25 mouse cellular contexts compared by ENCODE assay signal in genomic region chr4:142026965-142027364, GRCm38 (mm10). TPM values are rescaled to one million over a fixed set of nuclear protein-coding genes. Genes with fewer than 3 reads are reported as not detected.
DNase-seq lines count a peak whose midpoint lies in the region; ATAC-seq and TF ChIP-seq lines count a peak whose summit lies in the region.
"Had no signal": no experiment of that assay in that cellular context is flagged by ENCODE, and none has a peak within 500 bp of the region (broad histone marks: within the 10 kb centered on the region; RNA-seq: fewer than 3 reads in every experiment).

No protein-coding gene starts in this region.

- peak; percentile 51 for DNase-seq in kidney, adult 2 months
- DNase-seq in kidney, postnatal 0 days (ENCODE audit: low spot score), result peak; percentile 65
- peak; percentile 61 for DNase-seq in kidney, postnatal 14 days
- DNase-seq in kidney, postnatal 36 days, result no peak
- DNase-seq in limb, embryonic 14.5 days (ENCODE audit: low spot score), result peak; percentile 34
- DNase-seq in limb, embryonic 10.5 days (ENCODE audit: low spot score), result no peak
- DNase-seq: adrenal gland, adult 2 months; adrenal gland, postnatal 10 days; adrenal gland, postnatal 25 days; cerebellum, adult 11 months; cerebellum, adult 18-20 months; cerebellum, adult 8-10 months; cerebellum, adult 9-11 months; cerebellum, postnatal 14 days; cerebellum, postnatal 36 days; embryo, embryonic 11 days had no signal

- no peak overlapping the region for H3K27ac ChIP-seq in kidney, adult 2 months (ENCODE audit: insufficient read depth, low read depth, low read length)
- no peak overlapping the region for H3K27ac ChIP-seq in kidney, embryonic 15.5 days
- no peak overlapping the region for H3K27ac ChIP-seq in kidney, postnatal 0 days
- no peak overlapping the region for H3K27ac ChIP-seq in kidney, embryonic 16.5 days (ENCODE audit: low read length)
- no peak overlapping the region for H3K27ac ChIP-seq in limb, embryonic 14.5 days (replicated peaks; ENCODE audit: low read depth, low read length)
- no peak overlapping the region for H3K27ac ChIP-seq in limb, embryonic 10.5 days
- H3K27ac ChIP-seq: embryonic facial prominence, embryonic 13.5 days; embryonic facial prominence, embryonic 15.5 days; forebrain, embryonic 10.5 days; forebrain, embryonic 12.5 days had no signal

- H3K27me3 ChIP-seq in kidney, adult 2 months (replicated peaks; ENCODE audit: control insufficient read depth, insufficient read depth, low read length), result no peaks in the 10 kb centered on the region
- no peaks in the 10 kb centered on the region for H3K27me3 ChIP-seq in kidney, embryonic 15.5 days
- H3K27me3 ChIP-seq in kidney, postnatal 0 days (ENCODE audit: insufficient read depth, low read length), result no peaks in the 10 kb centered on the region
- H3K27me3 ChIP-seq in kidney, embryonic 16.5 days (ENCODE audit: insufficient read depth, low read length), result no peaks in the 10 kb centered on the region
- no peaks in the 10 kb centered on the region for H3K27me3 ChIP-seq in limb, embryonic 14.5 days (ENCODE audit: control insufficient read depth, insufficient read depth, low read length)
- H3K27me3 ChIP-seq in limb, embryonic 10.5 days (ENCODE audit: low read depth, poor library complexity, severe bottlenecking), result no peaks in the 10 kb centered on the region
- H3K27me3 ChIP-seq: embryonic facial prominence, embryonic 13.5 days; embryonic facial prominence, embryonic 15.5 days; forebrain, embryonic 12.5 days had no signal

- ATAC-seq in kidney, embryonic 15.5 days (replicated peaks; ENCODE audit: low FRiP score), result no peak
- no peak for ATAC-seq in kidney, postnatal 0 days (replicated peaks; ENCODE audit: low FRiP score, low read depth)
- no peak for ATAC-seq in kidney, embryonic 16.5 days (ENCODE audit: low FRiP score, low TSS enrichment)
- ATAC-seq in limb, embryonic 14.5 days (ENCODE audit: low FRiP score, low read depth), result no peak
- ATAC-seq: forebrain, embryonic 14.5 days had no signal

- 74% methylated on average over 2 of the region's 2 CpGs for whole genome bisulfite sequencing in kidney, adult 2 months
- 63% methylated on average over 2 of the region's 2 CpGs for WGBS in kidney, embryonic 15.5 days
- 53% methylated on average over 2 of the region's 2 CpGs for WGBS in kidney, postnatal 0 days
- 74% methylated on average over 2 of the region's 2 CpGs for WGBS in kidney, embryonic 16.5 days
- 50% methylated on average over 2 of the region's 2 CpGs for WGBS in limb, embryonic 14.5 days
- 84% methylated on average over 2 of the region's 2 CpGs for WGBS in limb, embryonic 10.5 days

- H3K4me1 ChIP-seq in kidney, adult 2 months (ENCODE audit: control insufficient read depth, insufficient read depth, low read length), result no peaks in the 10 kb centered on the region
- H3K4me1 ChIP-seq in kidney, embryonic 15.5 days, result peaks cover 5% of the 10 kb centered on the region; the same call in 1 of the 2 replicates
- no peaks in the 10 kb centered on the region for H3K4me1 ChIP-seq in kidney, postnatal 0 days (replicated peaks; ENCODE audit: insufficient read depth, low read length)
- no peaks in the 10 kb centered on the region for H3K4me1 ChIP-seq in kidney, embryonic 16.5 days (ENCODE audit: insufficient read depth, low read length)
- no peaks in the 10 kb centered on the region for H3K4me1 ChIP-seq in limb, embryonic 14.5 days (ENCODE audit: control insufficient read depth, insufficient read depth, low read length)
- H3K4me1 ChIP-seq in limb, embryonic 10.5 days, result no peaks in the 10 kb centered on the region
- H3K4me1 ChIP-seq: embryonic facial prominence, embryonic 15.5 days; forebrain, embryonic 10.5 days; forebrain, embryonic 12.5 days had no signal

- H3K4me2 ChIP-seq in kidney, embryonic 15.5 days, result no peak overlapping the region
- no peak overlapping the region for H3K4me2 ChIP-seq in kidney, postnatal 0 days (ENCODE audit: low read length)
- no peak overlapping the region for H3K4me2 ChIP-seq in kidney, embryonic 16.5 days (replicated peaks; ENCODE audit: low read depth, low read length)
- H3K4me2 ChIP-seq in limb, embryonic 14.5 days (replicated peaks; ENCODE audit: low read depth, low read length, severe bottlenecking), result no peak overlapping the region
- H3K4me2 ChIP-seq: embryonic facial prominence, embryonic 13.5 days; embryonic facial prominence, embryonic 15.5 days; forebrain, embryonic 12.5 days had no signal

- H3K9ac ChIP-seq in kidney, embryonic 15.5 days, result no peak overlapping the region
- H3K9ac ChIP-seq in kidney, postnatal 0 days (ENCODE audit: low read depth, low read length), result no peak overlapping the region
- no peak overlapping the region for H3K9ac ChIP-seq in kidney, embryonic 16.5 days (replicated peaks; ENCODE audit: low read length)
- no peak overlapping the region for H3K9ac ChIP-seq in limb, embryonic 14.5 days (ENCODE audit: low read depth, low read length, severe bottlenecking)
- H3K9ac ChIP-seq: embryonic facial prominence, embryonic 13.5 days; embryonic facial prominence, embryonic 15.5 days; forebrain, embryonic 12.5 days had no signal

- no peak for TF ChIP-seq CTCF in kidney, adult 2 months (conservative IDR thresholded peaks at IDR 0.05; ENCODE audit: insufficient read depth, insufficient read length, low read depth, low read length)
- TF ChIP-seq CTCF in kidney, postnatal 0 days (IDR thresholded peaks at IDR 0.05; ENCODE audit: low read depth), result no peak

- H3K4me3 ChIP-seq in kidney, adult 2 months (ENCODE audit: insufficient read depth, low read depth, low read length), result no peak overlapping the region
- no peak overlapping the region for H3K4me3 ChIP-seq in kidney, embryonic 15.5 days (replicated peaks)
- H3K4me3 ChIP-seq in kidney, postnatal 0 days (replicated peaks; ENCODE audit: low read depth, low read length), result no peak overlapping the region
- no peak overlapping the region for H3K4me3 ChIP-seq in kidney, embryonic 16.5 days (ENCODE audit: low read length)
- H3K4me3 ChIP-seq in limb, embryonic 14.5 days (replicated peaks; ENCODE audit: low read length), result no peak overlapping the region
- H3K4me3 ChIP-seq in limb, embryonic 10.5 days, result no peak overlapping the region
- H3K4me3 ChIP-seq: embryonic facial prominence, embryonic 13.5 days; embryonic facial prominence, embryonic 15.5 days; erythroblast, embryonic 14.5 days; forebrain, embryonic 10.5 days; forebrain, embryonic 12.5 days had no signal

- no peaks in the 10 kb centered on the region for H3K36me3 ChIP-seq in kidney, adult 2 months (ENCODE audit: control insufficient read depth, insufficient read depth, low read length)
- H3K36me3 ChIP-seq in kidney, embryonic 15.5 days, result peaks cover 17% of the 10 kb centered on the region
- 0 out of 2 replicates have a peak, but pooled peaks cover 4% of the 10 kb centered on the region for H3K36me3 ChIP-seq in kidney, postnatal 0 days (ENCODE audit: insufficient read depth, low read length)
- peaks cover 5% of the 10 kb centered on the region; the same call in 1 of the 2 replicates for H3K36me3 ChIP-seq in kidney, embryonic 16.5 days (ENCODE audit: insufficient read depth, low read length)
- peaks cover 11% of the 10 kb centered on the region; the same call in 1 of the 2 replicates for H3K36me3 ChIP-seq in limb, embryonic 14.5 days (ENCODE audit: control insufficient read depth, insufficient read depth, low read length)
- peaks cover 15% of the 10 kb centered on the region for H3K36me3 ChIP-seq in limb, embryonic 10.5 days
- H3K36me3 ChIP-seq: forebrain, embryonic 10.5 days; forebrain, embryonic 12.5 days had no signal

- TF ChIP-seq POLR2A in kidney, adult 2 months (IDR thresholded peaks at IDR 0.05; ENCODE audit: low read depth, low read length), result no peak
- no peak for TF ChIP-seq POLR2A in limb, embryonic 14.5 days (IDR thresholded peaks at IDR 0.05; ENCODE audit: borderline replicate concordance, extremely low read depth, insufficient read depth, insufficient read length)

- H3K9me3 ChIP-seq in kidney, embryonic 15.5 days (replicated peaks), result no peaks in the 10 kb centered on the region
- no peaks in the 10 kb centered on the region for H3K9me3 ChIP-seq in kidney, postnatal 0 days (replicated peaks; ENCODE audit: low read length)
- H3K9me3 ChIP-seq in kidney, embryonic 16.5 days (ENCODE audit: low read length), result peaks cover 3% of the 10 kb centered on the region; the same call in 1 of the 2 replicates
- H3K9me3 ChIP-seq in limb, embryonic 14.5 days (ENCODE audit: control insufficient read depth, low read length), result no peaks in the 10 kb centered on the region
- H3K9me3 ChIP-seq in limb, embryonic 10.5 days (replicated peaks), result no peaks in the 10 kb centered on the region
- H3K9me3 ChIP-seq: embryonic facial prominence, embryonic 13.5 days; embryonic facial prominence, embryonic 15.5 days; forebrain, embryonic 12.5 days had no signal

RNA-seq across cellular contexts. Expression of gene Fhad1, which starts 12.1 kb away (rescaled TPM):
- 0.18 and 0.28 TPM in 2 replicates for polyA plus RNA-seq in kidney, adult 2 months (2012; rRNA removed)
- polyA plus RNA-seq in kidney, embryonic 15.5 days (2015; fragmentation: Nextera tagmentation; extraction: Ambion mirVana), result 0.87 and 1.4 TPM in 2 replicates
- 0.32 and 0.50 TPM in 2 replicates for polyA plus RNA-seq in kidney, postnatal 0 days (2015; fragmentation: Nextera tagmentation; extraction: Ambion mirVana)
- polyA plus RNA-seq in kidney, embryonic 16.5 days (2015; fragmentation: Nextera tagmentation; extraction: Ambion mirVana), result 0.74 and 1.0 TPM in 2 replicates
- 1.8 and 2.7 TPM in 2 replicates for polyA plus RNA-seq in limb, embryonic 14.5 days (2012; rRNA removed)
- polyA plus RNA-seq in limb, embryonic 14.5 days (2014; fragmentation: Nextera tagmentation; extraction: Ambion mirVana), result 2.8 and 3.1 TPM in 2 replicates
- 0.19 and 0.24 TPM in 2 replicates for polyA plus RNA-seq in limb, embryonic 10.5 days (2016; fragmentation: Nextera tagmentation; extraction: Ambion mirVana)
- polyA plus RNA-seq: erythroblast, embryonic 14.5 days had no signal

RNA-seq across cellular contexts. Expression of gene Tmem51, which starts 57.1 kb away (rescaled TPM):
- 59.6 and 60.4 TPM in 2 replicates for polyA plus RNA-seq in kidney, adult 2 months (2012; rRNA removed)
- polyA plus RNA-seq in kidney, embryonic 15.5 days (2015; fragmentation: Nextera tagmentation; extraction: Ambion mirVana), result 29.1 and 29.5 TPM in 2 replicates
- 53.8 and 56.8 TPM in 2 replicates for polyA plus RNA-seq in kidney, postnatal 0 days (2015; fragmentation: Nextera tagmentation; extraction: Ambion mirVana)
- polyA plus RNA-seq in kidney, embryonic 16.5 days (2015; fragmentation: Nextera tagmentation; extraction: Ambion mirVana), result 41.6 and 42.7 TPM in 2 replicates
- 11.6 and 12.0 TPM in 2 replicates for polyA plus RNA-seq in limb, embryonic 14.5 days (2012; rRNA removed)
- polyA plus RNA-seq in limb, embryonic 14.5 days (2014; fragmentation: Nextera tagmentation; extraction: Ambion mirVana), result 18.8 and 19.2 TPM in 2 replicates
- polyA plus RNA-seq in limb, embryonic 10.5 days (2016; fragmentation: Nextera tagmentation; extraction: Ambion mirVana), result 7.0 and 10.8 TPM in 2 replicates
- polyA plus RNA-seq: C2C12 had no signal

Comparison
In these comparisons a context has a peak if more than half of its experiments do, and no peak if none do; other contexts are left out.
1. DNase-seq: peak in kidney, adult 2 months (single experiment), kidney, postnatal 0 days (single experiment), kidney, postnatal 14 days (single experiment) and limb, embryonic 14.5 days (single experiment); none in kidney, postnatal 36 days (0 of 2) and limb, embryonic 10.5 days (single experiment).